Mouse (Mus musculus): ENCODE measurements at regions not wholly inside any gene's neighbourhood (a gene's known extent, or its start where the extent isn't known, plus 50 kb on each side); places are given as distances from the start of the nearest gene placed in this dataset.

- TF ChIP-seq CTCF (IDR thresholded peaks at IDR 0.05), result no peak
- no peak for TF ChIP-seq EP300 (IDR thresholded peaks at IDR 0.05)
These were observed 56.0 kb upstream of the Rtn4 start for GRCm38 (mm10) chr11:29636759-29637200.
